Mouse (Mus musculus): Measurements from ENCODE around the gene Mfap4.
A peak's percentile ranks its signal among the peaks of the same experiment; 100 is the strongest.

Mfap4 gene

GRCm38 (mm10) chr11:61486458-61487219, 1.4 kb downstream of the Mfap4 start:
- TF ChIP-seq CTCF (conservative IDR thresholded peaks at IDR 0.05; ENCODE audit: low read length) (no peak), NANOG (IDR thresholded peaks at IDR 0.05; ENCODE audit: borderline replicate concordance, low read length) (no peak), POU5F1 (IDR thresholded peaks at IDR 0.05; ENCODE audit: borderline replicate concordance, low read length) (no peak)
- Histone ChIP-seq H3K9me3 (ENCODE audit: low read length) (no peaks in the 10 kb centered on the region), H3K36me3 (ENCODE audit: insufficient read depth, low read length) (peaks cover 41% of the 10 kb centered on the region), H3K4me1 (replicated peaks; ENCODE audit: low read depth, low read length) (peaks cover 86% of the 10 kb centered on the region), H3K4me3 (replicated peaks; ENCODE audit: low read length) (peak overlapping the region; percentile 10; the same call in 1 of the 2 replicates), H3K27me3 (ENCODE audit: insufficient read depth, low read length) (peaks cover 15% of the 10 kb centered on the region)

GRCm38 (mm10) chr11:61487401-61487800, 2.2 kb downstream of the Mfap4 start:
- H3K27me3 ChIP-seq (ENCODE audit: insufficient read depth, low read length), result peaks cover 15% of the 10 kb centered on the region
- no peak overlapping the region for H3K4me3 ChIP-seq (replicated peaks; ENCODE audit: low read length)
- TF ChIP-seq NANOG (IDR thresholded peaks at IDR 0.05; ENCODE audit: borderline replicate concordance, low read length), result no peak
- TF ChIP-seq POU5F1 (IDR thresholded peaks at IDR 0.05; ENCODE audit: borderline replicate concordance, low read length), result no peak
- TF ChIP-seq CTCF (conservative IDR thresholded peaks at IDR 0.05; ENCODE audit: low read length), result no peak
- peaks cover 84% of the 10 kb centered on the region for H3K4me1 ChIP-seq (replicated peaks; ENCODE audit: low read depth, low read length)
- H3K36me3 ChIP-seq (ENCODE audit: insufficient read depth, low read length), result peaks cover 48% of the 10 kb centered on the region
- H3K9me3 ChIP-seq (ENCODE audit: low read length), result no peaks in the 10 kb centered on the region

GRCm38 (mm10) chr11:61487936-61488335, 2.7 kb downstream of the Mfap4 start:
- Histone ChIP-seq H3K4me1 (replicated peaks; ENCODE audit: low read depth, low read length) (peaks cover 89% of the 10 kb centered on the region), H3K27me3 (ENCODE audit: insufficient read depth, low read length) (peaks cover 18% of the 10 kb centered on the region), H3K36me3 (ENCODE audit: insufficient read depth, low read length) (peaks cover 54% of the 10 kb centered on the region), H3K4me3 (replicated peaks; ENCODE audit: low read length) (no peak overlapping the region), H3K9me3 (ENCODE audit: low read length) (no peaks in the 10 kb centered on the region)
- TF ChIP-seq POU5F1 (IDR thresholded peaks at IDR 0.05; ENCODE audit: borderline replicate concordance, low read length), result no peak
- no peak for TF ChIP-seq NANOG (IDR thresholded peaks at IDR 0.05; ENCODE audit: borderline replicate concordance, low read length)
- no peak for TF ChIP-seq CTCF (conservative IDR thresholded peaks at IDR 0.05; ENCODE audit: low read length)

GRCm38 (mm10) chr11:61489085-61489484, 3.9 kb downstream of the Mfap4 start:
- Histone ChIP-seq H3K4me1 (replicated peaks; ENCODE audit: low read depth, low read length) (peaks cover 86% of the 10 kb centered on the region), H3K27me3 (ENCODE audit: insufficient read depth, low read length) (peaks cover 21% of the 10 kb centered on the region), H3K36me3 (ENCODE audit: insufficient read depth, low read length) (peaks cover 56% of the 10 kb centered on the region), H3K9me3 (ENCODE audit: low read length) (no peaks in the 10 kb centered on the region), H3K4me3 (replicated peaks; ENCODE audit: low read length) (no peak overlapping the region)
- TF ChIP-seq POU5F1 (IDR thresholded peaks at IDR 0.05; ENCODE audit: borderline replicate concordance, low read length), result no peak
- no peak for TF ChIP-seq NANOG (IDR thresholded peaks at IDR 0.05; ENCODE audit: borderline replicate concordance, low read length)
- no peak for TF ChIP-seq CTCF (conservative IDR thresholded peaks at IDR 0.05; ENCODE audit: low read length)

- TF ChIP-seq NANOG (IDR thresholded peaks at IDR 0.05; ENCODE audit: borderline replicate concordance, low read length) (no peak), POU5F1 (IDR thresholded peaks at IDR 0.05; ENCODE audit: borderline replicate concordance, low read length) (no peak), CTCF (conservative IDR thresholded peaks at IDR 0.05; ENCODE audit: low read length) (no peak)
- Histone ChIP-seq H3K4me1 (replicated peaks; ENCODE audit: low read depth, low read length) (peaks cover 80% of the 10 kb centered on the region), H3K9me3 (ENCODE audit: low read length) (no peaks in the 10 kb centered on the region)
Measured at GRCm38 (mm10) chr11:61489874-61490273, 4.6 kb downstream of the Mfap4 start.

GRCm38 (mm10) chr11:61490944-61491520, 5.8 kb downstream of the Mfap4 start:
- no peak overlapping the region for H3K4me3 ChIP-seq (replicated peaks; ENCODE audit: low read length)
- no peaks in the 10 kb centered on the region for H3K9me3 ChIP-seq (ENCODE audit: low read length)
- H3K4me1 ChIP-seq (replicated peaks; ENCODE audit: low read depth, low read length), result peaks cover 78% of the 10 kb centered on the region
- peaks cover 56% of the 10 kb centered on the region for H3K36me3 ChIP-seq (ENCODE audit: insufficient read depth, low read length)
- H3K27me3 ChIP-seq (ENCODE audit: insufficient read depth, low read length), result peaks cover 13% of the 10 kb centered on the region
- TF ChIP-seq POU5F1 (IDR thresholded peaks at IDR 0.05; ENCODE audit: borderline replicate concordance, low read length) (no peak), CTCF (conservative IDR thresholded peaks at IDR 0.05; ENCODE audit: low read length) (no peak), NANOG (IDR thresholded peaks at IDR 0.05; ENCODE audit: borderline replicate concordance, low read length) (no peak)

More at GRCm38 (mm10) chr11:61489874-61490273, 4.6 kb downstream of the Mfap4 start:
- Histone ChIP-seq H3K4me3 (replicated peaks; ENCODE audit: low read length) (no peak overlapping the region), H3K36me3 (ENCODE audit: insufficient read depth, low read length) (peaks cover 56% of the 10 kb centered on the region), H3K27me3 (ENCODE audit: insufficient read depth, low read length) (peaks cover 13% of the 10 kb centered on the region)

GRCm38 (mm10) chr11:61492749-61493401, 7.6 kb downstream of the Mfap4 start:
- peak overlapping the region; percentile 95 for H3K4me3 ChIP-seq (replicated peaks; ENCODE audit: low read length)
- no peaks in the 10 kb centered on the region for H3K9me3 ChIP-seq (ENCODE audit: low read length)
- H3K36me3 ChIP-seq (ENCODE audit: insufficient read depth, low read length), result peaks cover 53% of the 10 kb centered on the region
- H3K27me3 ChIP-seq (ENCODE audit: insufficient read depth, low read length), result peaks cover 13% of the 10 kb centered on the region
- H3K4me1 ChIP-seq (replicated peaks; ENCODE audit: low read depth, low read length), result peaks cover 62% of the 10 kb centered on the region
- no peak for TF ChIP-seq NANOG (IDR thresholded peaks at IDR 0.05; ENCODE audit: borderline replicate concordance, low read length)

- TF ChIP-seq CTCF (conservative IDR thresholded peaks at IDR 0.05; ENCODE audit: low read length), result no peak
- peak overlapping the region; percentile 95 for H3K4me3 ChIP-seq (replicated peaks; ENCODE audit: low read length)
- peaks cover 54% of the 10 kb centered on the region for H3K4me1 ChIP-seq (replicated peaks; ENCODE audit: low read depth, low read length)
- peaks cover 13% of the 10 kb centered on the region for H3K27me3 ChIP-seq (ENCODE audit: insufficient read depth, low read length)
- H3K36me3 ChIP-seq (ENCODE audit: insufficient read depth, low read length), result peaks cover 45% of the 10 kb centered on the region
- H3K9me3 ChIP-seq (ENCODE audit: low read length), result no peaks in the 10 kb centered on the region
Measured at GRCm38 (mm10) chr11:61493525-61494128, 8.4 kb downstream of the Mfap4 start.

Data from E14TG2a.4 (cell line).